Comparison of ENCODE assay signal across 8 mouse cellular contexts in genomic region chr16:8523480-8524144, GRCm38 (mm10). TPM values are rescaled to one million over a fixed set of nuclear protein-coding genes. Genes with fewer than 3 reads are reported as not detected.
A peak's percentile ranks its signal among the peaks of the same experiment; 100 is the strongest.
DNase-seq lines count a peak whose midpoint lies in the region; ATAC-seq lines count a peak whose summit lies in the region.

No protein-coding gene starts in this region.

- peak overlapping the region; percentile 60 for H3K27ac ChIP-seq in embryonic facial prominence, embryonic 15.5 days (replicated peaks)

- H3K36me3 ChIP-seq in embryonic facial prominence, embryonic 15.5 days = no peaks in the 10 kb centered on the region

- H3K27me3 ChIP-seq in embryonic facial prominence, embryonic 15.5 days = no peaks in the 10 kb centered on the region

- H3K4me1 ChIP-seq in embryonic facial prominence, embryonic 15.5 days = peaks cover 25% of the 10 kb centered on the region

- H3K9ac ChIP-seq in embryonic facial prominence, embryonic 15.5 days = no peak overlapping the region

- DNase-seq in gastrocnemius, postnatal 10 days = peak; percentile 38
- DNase-seq in gastrocnemius, postnatal 36 days = no peak
- peak; percentile 26 to 36 for DNase-seq in heart, postnatal 14 days
- DNase-seq in layer of hippocampus, adult 8-10 months (ENCODE audit: low spot score in 2 of 2) = peak; percentile 43 to 49
- peak; percentile 17 for DNase-seq in lung, postnatal 14 days
- peak; percentile 34 to 44 for DNase-seq in right cerebral cortex, postnatal 36 days (ENCODE audit: low spot score in 2 of 2)

- no peaks in the 10 kb centered on the region for H3K9me3 ChIP-seq in embryonic facial prominence, embryonic 15.5 days (replicated peaks)

- no peak overlapping the region for H3K4me2 ChIP-seq in embryonic facial prominence, embryonic 15.5 days (replicated peaks)

- 17% methylated on average over 11 of the region's 11 CpGs for WGBS in embryonic facial prominence, embryonic 15.5 days

- H3K4me3 ChIP-seq in embryonic facial prominence, embryonic 15.5 days (replicated peaks) = no peak overlapping the region

- intact Hi-C loops in gastrocnemius, postnatal 36 days (cut with DNase I) = no loop called here
- intact Hi-C loops in heart, postnatal 14 days (cut with DNase I) = no loop called here

- peak; percentile 74 for ATAC-seq in embryonic facial prominence, embryonic 15.5 days (ENCODE audit: insufficient number of reproducible peaks, low FRiP score, low TSS enrichment, low read depth)
- ATAC-seq in erythroid progenitor cell, adult 5-6 weeks (replicated peaks; ENCODE audit: low FRiP score, poor library complexity, severe bottlenecking) = no peak

RNA-seq across cellular contexts. Expression of gene Abat, which starts 10.4 kb away (rescaled TPM):
- 1 to 10 TPM; 6.8 to 7.1 TPM for total RNA-seq in gastrocnemius, postnatal 10 days (2021)
- total RNA-seq in gastrocnemius, postnatal 36 days (2021) = 1 to 10 TPM; 1.9 to 2.8 TPM
- polyA plus RNA-seq in embryonic facial prominence, embryonic 15.5 days (2015; fragmentation: Nextera tagmentation; extraction: Ambion mirVana) = 21.5 and 22.8 TPM in 2 replicates
- total RNA-seq in heart, postnatal 14 days (2021) = 1 to 10 TPM; 5.7 to 6.6 TPM
- total RNA-seq in layer of hippocampus, adult 8-10 months (2022) = 100 to 1,000 TPM; 127 to 163 (median 143) TPM
- total RNA-seq in erythroid progenitor cell, adult 5-6 weeks (2015; ENCODE audit: low replicate concordance) = 3.4 and 5.0 TPM in 2 replicates
- 0.76 and 2.1 TPM in 2 replicates for total RNA-seq in erythroid progenitor cell, adult 5-6 weeks (2017; ENCODE audit: low replicate concordance)

RNA-seq across cellular contexts. Expression of gene Mettl22, which starts 53.0 kb away (rescaled TPM):
- 10 to 100 TPM; 56.5 to 69.3 TPM for total RNA-seq in gastrocnemius, postnatal 10 days (2021)
- total RNA-seq in gastrocnemius, postnatal 36 days (2021) = 10 to 100 TPM; 73.9 to 82.4 TPM
- 20.1 and 22.1 TPM in 2 replicates for polyA plus RNA-seq in embryonic facial prominence, embryonic 15.5 days (2015; fragmentation: Nextera tagmentation; extraction: Ambion mirVana)
- 10 to 100 TPM; 21.4 to 25.3 TPM for total RNA-seq in heart, postnatal 14 days (2021)
- 10 to 100 TPM; 26.1 to 30.1 (median 26.4) TPM for total RNA-seq in layer of hippocampus, adult 8-10 months (2022)
- 2.9 and 6.7 TPM in 2 replicates for total RNA-seq in erythroid progenitor cell, adult 5-6 weeks (2015; ENCODE audit: low replicate concordance)
- 0.13 TPM in 1 of 2 replicates, not detected in the other for total RNA-seq in erythroid progenitor cell, adult 5-6 weeks (2017; ENCODE audit: low replicate concordance)

Comparison
In these comparisons a context has a peak if more than half of its experiments do, and no peak if none do; other contexts are left out.
1. DNase-seq: peak in gastrocnemius, postnatal 10 days (single experiment), heart, postnatal 14 days (2 of 2), layer of hippocampus, adult 8-10 months (2 of 2), lung, postnatal 14 days (single experiment) and right cerebral cortex, postnatal 36 days (2 of 2); none in gastrocnemius, postnatal 36 days (0 of 2).
2. RNA of gene Abat, which starts 10.4 kb away (total RNA-seq): 127 to 163 TPM in layer of hippocampus, adult 8-10 months; 6.8 to 7.1 TPM in gastrocnemius, postnatal 10 days, 5.7 to 6.6 TPM in heart, postnatal 14 days, 0.76 to 5.0 TPM in erythroid progenitor cell, adult 5-6 weeks and 1.9 to 2.8 TPM in gastrocnemius, postnatal 36 days; every median in the first group is over 10 times any median in the second.